Mouse (Mus musculus) embryonic fibroblast, embryonic 13.5 days (primary cell): ENCODE measurements around the gene Atp8a2. TPM values are rescaled to one million over a fixed set of nuclear protein-coding genes. Genes with fewer than 3 reads are reported as not detected.

Source experiments
- H3K27ac ChIP-seq: 2 replicates; pipeline ENCODE4 v1.5.1; 2012; ENCODE audit warnings: low read length, control low read depth, inconsistent platforms; ENCODE audit not compliant: insufficient read depth
- H3K4me1 ChIP-seq: 2 replicates; pipeline ENCODE4 v1.6.1; 2011; ENCODE audit warnings: low read length; ENCODE audit not compliant: control insufficient read depth, insufficient read depth
- H3K4me3 ChIP-seq: 2 replicates; pipeline ENCODE4 v1.5.1; 2011; ENCODE audit warnings: mild to moderate bottlenecking, control low read depth, low read length; ENCODE audit not compliant: insufficient read depth
- CTCF ChIP-seq: IDR thresholded peaks from 2 replicates; pipeline ENCODE4 v1.5.1; 2011; ENCODE audit warnings: mild to moderate bottlenecking, control low read depth, low read length, moderate library complexity, borderline replicate concordance; ENCODE audit not compliant: insufficient read depth
- POLR2A ChIP-seq: IDR thresholded peaks from 2 replicates; pipeline ENCODE4 v1.6.1; 2011; ENCODE audit warnings: low read depth, mild to moderate bottlenecking, control low read depth, low read length, moderate library complexity
- polyA plus RNA-seq: library from polyadenylated mRNA; stranded (reverse); fragments of >200 nt; gene quantifications from 2 replicates; pipeline ENCODE4 v1.2.4, GENCODE M21; 2011; ENCODE audit warnings: low read depth; ENCODE audit not compliant: missing spikeins, insufficient read length

Atp8a2 gene
- polyA plus RNA-seq, 1 experiment = 0.09 TPM

GRCm38 (mm10) chr14:59868369-59868768 lies 328.6 kb downstream of the Atp8a2 start:
- no peak for TF ChIP-seq POLR2A
- no peak for TF ChIP-seq CTCF
- no peaks in the 10 kb centered on the region for H3K4me1 ChIP-seq
- H3K4me3 ChIP-seq = no peak overlapping the region
- no peak overlapping the region for H3K27ac ChIP-seq

DNA sequence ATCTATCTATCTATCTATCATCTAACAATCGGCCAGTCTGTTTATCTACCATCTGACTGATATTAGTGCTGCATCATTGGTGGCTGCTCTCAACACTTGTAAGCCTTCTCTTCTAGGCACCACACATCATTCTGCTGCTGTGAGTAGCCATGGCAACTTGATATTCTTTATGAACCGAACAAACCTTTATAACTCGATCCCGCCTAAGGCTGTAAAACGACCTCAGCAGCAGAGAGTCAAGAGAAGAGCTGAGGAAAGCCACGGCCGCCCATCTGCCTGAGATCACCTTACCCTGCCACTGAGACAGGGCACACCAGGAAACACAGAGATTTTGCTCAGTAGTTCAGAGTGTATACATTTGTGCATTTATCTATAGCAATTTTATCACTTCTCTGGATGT lies 329.2 kb downstream of the Atp8a2 start:
- TF ChIP-seq CTCF (no peak), POLR2A (no peak)
- Histone ChIP-seq H3K4me1 (no peaks in the 10 kb centered on the region), H3K27ac (no peak overlapping the region), H3K4me3 (no peak overlapping the region)

GRCm38 (mm10) chr14:59866001-59866400 lies 331.0 kb downstream of the Atp8a2 start:
- Histone ChIP-seq H3K4me3 (no peak overlapping the region), H3K4me1 (no peaks in the 10 kb centered on the region), H3K27ac (no peak overlapping the region)
- TF ChIP-seq POLR2A (no peak), CTCF (no peak)

GRCm38 (mm10) chr14:59862351-59862750 lies 334.6 kb downstream of the Atp8a2 start:
- TF ChIP-seq POLR2A (no peak), CTCF (no peak)
- Histone ChIP-seq H3K27ac (no peak overlapping the region), H3K4me3 (no peak overlapping the region), H3K4me1 (no peaks in the 10 kb centered on the region)

- Histone ChIP-seq H3K27ac (no peak overlapping the region), H3K4me1 (no peaks in the 10 kb centered on the region), H3K4me3 (no peak overlapping the region)
- TF ChIP-seq CTCF (no peak), POLR2A (no peak)
Measured at GRCm38 (mm10) chr14:59859830-59860229, 337.1 kb downstream of the Atp8a2 start.

- H3K27ac ChIP-seq = no peak overlapping the region
Measured at GRCm38 (mm10) chr14:59858501-59859225, 338.3 kb downstream of the Atp8a2 start.

DNA sequence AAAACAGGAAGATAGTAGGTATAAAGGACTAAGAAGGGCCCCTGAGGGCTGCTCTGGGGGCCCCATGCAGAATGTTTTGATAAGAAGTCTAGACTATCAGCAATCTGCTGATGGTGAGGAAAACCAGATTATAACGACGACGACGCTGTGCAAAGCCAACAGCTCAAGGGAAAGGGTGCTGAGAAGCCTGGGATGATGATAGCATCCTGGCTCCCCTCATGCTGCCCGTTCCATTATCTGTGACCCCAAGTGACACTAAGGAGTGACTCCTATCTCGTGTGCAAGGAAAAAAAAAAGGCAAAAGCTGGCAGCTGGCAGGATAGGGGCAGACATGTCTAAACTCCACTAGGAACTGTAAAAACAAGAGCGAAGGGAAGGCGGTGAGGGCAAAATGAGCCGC lies 343.8 kb downstream of the Atp8a2 start:
- no peak overlapping the region for H3K4me3 ChIP-seq
- no peaks in the 10 kb centered on the region for H3K4me1 ChIP-seq
- H3K27ac ChIP-seq = no peak overlapping the region
- no peak for TF ChIP-seq CTCF
- TF ChIP-seq POLR2A = no peak

More at GRCm38 (mm10) chr14:59858501-59859225, 338.3 kb downstream of the Atp8a2 start:
- Histone ChIP-seq H3K4me3 (no peak overlapping the region), H3K4me1 (no peaks in the 10 kb centered on the region)
- TF ChIP-seq CTCF (no peak), POLR2A (no peak)

DNA sequence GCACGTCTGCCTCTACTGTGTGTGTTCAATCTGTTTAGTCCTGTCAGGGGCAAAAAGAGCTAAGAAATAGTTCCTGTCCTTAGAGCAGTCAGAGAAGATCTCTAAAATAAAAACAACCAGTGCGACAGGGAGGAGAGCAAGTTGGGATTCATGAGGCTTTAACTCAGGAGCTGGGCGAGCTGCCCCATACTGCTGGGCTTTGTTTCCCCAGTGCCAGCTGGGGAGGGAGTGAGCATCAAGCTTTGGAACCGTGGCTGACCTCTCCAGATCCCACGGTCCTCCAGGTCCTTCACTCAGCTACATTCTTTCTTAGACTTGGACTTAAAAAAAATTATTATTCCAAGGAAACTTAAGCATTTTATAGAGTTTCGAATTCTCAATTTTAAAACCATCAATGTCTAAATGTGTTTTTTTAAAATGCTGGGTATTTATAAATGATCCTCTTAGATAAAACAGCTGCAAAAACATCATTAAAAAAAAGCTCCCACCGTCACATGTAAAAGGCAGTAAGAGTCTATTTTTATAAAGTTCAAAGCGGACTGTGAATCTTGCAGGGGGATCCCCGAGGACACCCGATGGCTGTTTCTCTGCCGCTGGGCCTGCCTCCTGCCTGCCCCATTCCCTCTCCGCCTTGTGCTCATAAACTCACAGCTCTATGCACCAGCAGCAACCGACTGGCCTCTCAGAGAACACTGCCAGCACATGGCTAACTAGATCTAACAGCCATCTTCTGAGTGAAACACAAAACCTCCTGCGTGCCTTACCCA lies 350.2 kb downstream of the Atp8a2 start:
- H3K4me1 ChIP-seq = no peaks in the 10 kb centered on the region
- H3K27ac ChIP-seq = no peak overlapping the region
- H3K4me3 ChIP-seq = no peak overlapping the region
- TF ChIP-seq CTCF (no peak), POLR2A (no peak)

GRCm38 (mm10) chr14:59843264-59843942 lies 353.6 kb downstream of the Atp8a2 start:
- TF ChIP-seq POLR2A (no peak), CTCF (no peak)
- no peaks in the 10 kb centered on the region for H3K4me1 ChIP-seq
- no peak overlapping the region for H3K27ac ChIP-seq
- no peak overlapping the region for H3K4me3 ChIP-seq
